Mouse (Mus musculus) liver, embryonic 11.5 days (tissue): ENCODE measurements around the gene Bcl2l14. TPM values are rescaled to one million over a fixed set of nuclear protein-coding genes. Genes with fewer than 3 reads are reported as not detected.

Experiments used
- ATAC-seq: fragments of 200-750 bp; cut with Nextera tagmentation; replicated peaks from 2 replicates; pipeline ENCODE4 v1.8.0; 2017; ENCODE audit warnings: moderate number of reproducible peaks, mild to moderate bottlenecking, moderate TSS enrichment, moderate library complexity; ENCODE audit not compliant: low FRiP score
- DNase-seq: peaks from one replicate; pipeline ENCODE4 v3.0.0-alpha.2; 2017; ENCODE audit warnings: low spot score
- H3K27ac ChIP-seq: fragments of 300-500 bp; sonication (generic); 2 replicates; pipeline ENCODE4 v1.5.1; 2014; ENCODE audit warnings: mild to moderate bottlenecking, low read depth, low read length, control low read depth
- H3K27me3 ChIP-seq: fragments of 300-500 bp; sonication (generic); replicated peaks from 2 replicates; pipeline ENCODE4 v1.6.1; 2014; ENCODE audit warnings: low read length, mixed read lengths; ENCODE audit not compliant: control insufficient read depth, insufficient read depth
- H3K36me3 ChIP-seq: fragments of 300-500 bp; sonication (generic); 2 replicates; pipeline ENCODE4 v1.6.1; 2014; ENCODE audit warnings: mild to moderate bottlenecking, low read length, moderate library complexity, mixed read lengths; ENCODE audit not compliant: control insufficient read depth, insufficient read depth
- H3K4me1 ChIP-seq: fragments of 300-500 bp; sonication (generic); replicated peaks from 2 replicates; pipeline ENCODE4 v1.6.1; 2014; ENCODE audit warnings: low read length, mixed read lengths; ENCODE audit not compliant: control insufficient read depth, insufficient read depth
- H3K4me2 ChIP-seq: fragments of 300-500 bp; sonication (generic); 2 replicates; pipeline ENCODE4 v1.6.1; 2014; ENCODE audit warnings: mild to moderate bottlenecking, control low read depth, moderate library complexity
- H3K4me3 ChIP-seq: fragments of 300-500 bp; sonication (generic); 2 replicates; pipeline ENCODE4 v1.5.1; 2014; ENCODE audit warnings: low read depth, low read length, control low read depth
- H3K9ac ChIP-seq: fragments of 300-500 bp; sonication (generic); 2 replicates; pipeline ENCODE4 v1.6.1; 2014; ENCODE audit warnings: low read depth, low read length, control low read depth
- H3K9me3 ChIP-seq: fragments of 300-500 bp; sonication (generic); 2 replicates; pipeline ENCODE4 v1.6.1; 2016; ENCODE audit warnings: low read length, inconsistent platforms, mixed read lengths; ENCODE audit not compliant: control insufficient read depth
- WGBS: fragments of 180-500 bp; shearing (Covaris S2); extraction: QIAGEN DNeasy Blood & Tissue Kit; methylation state at CpG from one replicate; pipeline ENCODE4 v1.1.7; 2014; 5-methylcytosine and 5-hydroxymethylcytosine counted together
- polyA plus RNA-seq: library from polyadenylated mRNA; unstranded; fragments of >200 nt; fragmentation: Nextera tagmentation; extraction: Ambion mirVana; gene quantifications from 2 replicates; pipeline ENCODE4 v1.2.1, GENCODE M21; 2014

The Bcl2l14 gene
- polyA plus RNA-seq, 1 experiment from 2014 or later, result 0.32 TPM

DNA sequence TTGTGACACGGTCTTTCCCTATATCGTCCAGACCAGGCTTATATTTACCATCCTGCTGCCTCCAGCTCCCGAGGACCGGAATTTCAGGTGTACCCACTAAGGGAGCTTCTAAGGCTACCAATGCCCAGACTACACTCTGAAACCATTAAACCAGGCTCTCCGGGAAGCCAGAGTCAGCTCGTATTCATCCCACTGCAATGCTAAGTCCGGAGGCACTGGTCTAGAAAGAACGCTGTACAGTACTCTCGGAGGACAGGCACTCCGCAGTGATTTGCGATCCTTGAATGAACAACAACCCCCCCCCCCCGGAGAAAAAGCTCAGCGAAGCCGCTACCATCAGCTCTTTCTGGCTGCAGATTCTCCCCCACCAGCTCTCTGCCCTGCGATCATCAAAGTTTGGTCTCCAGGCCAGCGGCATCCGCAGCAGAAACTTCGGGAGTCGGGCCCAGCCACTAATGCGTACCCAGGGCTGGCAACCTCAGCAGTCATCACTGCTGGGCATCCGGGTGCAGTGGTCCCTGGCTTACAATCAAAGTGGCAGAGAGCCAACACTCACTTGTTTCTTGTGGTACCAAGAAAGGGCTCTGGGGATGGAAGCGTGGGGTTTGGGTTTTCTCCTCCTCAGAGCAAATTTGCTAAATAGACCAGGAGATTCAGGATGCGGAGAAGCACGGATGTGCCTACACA lies 7.6 kb upstream of the Bcl2l14 start:
- H3K27me3 ChIP-seq, result no peaks in the 10 kb centered on the region
- no peak overlapping the region for H3K27ac ChIP-seq
- H3K4me2 ChIP-seq, result no peak overlapping the region
- no peaks in the 10 kb centered on the region for H3K36me3 ChIP-seq
- ATAC-seq (no peak), DNase-seq (no peak)
- no peaks in the 10 kb centered on the region for H3K4me1 ChIP-seq
- H3K4me3 ChIP-seq, result no peak overlapping the region
- no peaks in the 10 kb centered on the region for H3K9me3 ChIP-seq
- 85% methylated on average over 24 of the region's 24 CpGs for WGBS
- no peak overlapping the region for H3K9ac ChIP-seq

GRCm38 (mm10) chr6:134389248-134389891 lies 6.7 kb upstream of the Bcl2l14 start:
- Histone ChIP-seq H3K27me3 (no peaks in the 10 kb centered on the region), H3K4me3 (no peak overlapping the region), H3K4me2 (no peak overlapping the region), H3K36me3 (no peaks in the 10 kb centered on the region), H3K4me1 (no peaks in the 10 kb centered on the region), H3K9me3 (no peaks in the 10 kb centered on the region), H3K9ac (no peak overlapping the region), H3K27ac (no peak overlapping the region)
- ATAC-seq (no peak), DNase-seq (peak; percentile 63)
- WGBS, result 20% methylated on average over 11 of the region's 11 CpGs

DNA sequence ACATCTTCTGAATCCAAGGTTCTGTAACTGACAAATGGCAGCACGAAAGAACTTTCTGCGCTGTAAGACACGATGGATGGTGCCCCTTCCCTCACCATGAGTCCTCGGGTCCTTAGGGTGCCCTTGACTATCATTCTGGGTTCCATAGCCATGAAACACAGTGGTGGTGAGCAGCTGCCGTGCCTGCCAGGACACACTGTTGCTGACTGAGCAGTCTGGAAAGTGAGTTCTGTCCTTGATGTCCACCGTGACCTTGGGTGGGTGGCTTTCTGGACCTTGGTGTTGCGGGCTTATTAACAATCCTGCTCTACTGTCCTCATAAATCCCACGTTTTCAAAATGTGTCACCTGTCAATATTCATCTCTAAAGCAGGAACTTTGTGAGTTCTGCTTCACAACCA lies 6.2 kb upstream of the Bcl2l14 start:
- no peaks in the 10 kb centered on the region for H3K27me3 ChIP-seq
- H3K4me2 ChIP-seq, result no peak overlapping the region
- DNase-seq (no peak), ATAC-seq (no peak)
- no peaks in the 10 kb centered on the region for H3K4me1 ChIP-seq
- no peaks in the 10 kb centered on the region for H3K9me3 ChIP-seq
- no peak overlapping the region for H3K27ac ChIP-seq
- 56% methylated on average over 8 of the region's 8 CpGs for WGBS
- no peak overlapping the region for H3K9ac ChIP-seq
- no peaks in the 10 kb centered on the region for H3K36me3 ChIP-seq
- H3K4me3 ChIP-seq, result no peak overlapping the region

- H3K27me3 ChIP-seq, result no peaks in the 10 kb centered on the region
- H3K4me3 ChIP-seq, result no peak overlapping the region
- no peaks in the 10 kb centered on the region for H3K9me3 ChIP-seq
- DNase-seq, result no peak
- no peak overlapping the region for H3K27ac ChIP-seq
- no peak overlapping the region for H3K9ac ChIP-seq
- no peaks in the 10 kb centered on the region for H3K4me1 ChIP-seq
- 74% methylated on average over 2 of the region's 2 CpGs for WGBS
- H3K36me3 ChIP-seq, result no peaks in the 10 kb centered on the region
- ATAC-seq, result no peak
- no peak overlapping the region for H3K4me2 ChIP-seq
Measured at GRCm38 (mm10) chr6:134390837-134391236, 5.3 kb upstream of the Bcl2l14 start.

GRCm38 (mm10) chr6:134402914-134403683 lies 7.0 kb downstream of the Bcl2l14 start:
- Histone ChIP-seq H3K4me1 (no peaks in the 10 kb centered on the region), H3K9me3 (no peaks in the 10 kb centered on the region), H3K4me2 (peak overlapping the region; percentile 33), H3K4me3 (no peak overlapping the region), H3K27ac (no peak overlapping the region), H3K9ac (no peak overlapping the region), H3K27me3 (no peaks in the 10 kb centered on the region), H3K36me3 (no peaks in the 10 kb centered on the region)
- DNase-seq, result peak; percentile 55
- 33% methylated on average over 16 of the region's 16 CpGs for WGBS
- no peak for ATAC-seq

- ATAC-seq (no peak), DNase-seq (no peak)
- Histone ChIP-seq H3K27me3 (no peaks in the 10 kb centered on the region), H3K36me3 (no peaks in the 10 kb centered on the region), H3K4me1 (no peaks in the 10 kb centered on the region), H3K4me2 (no peak overlapping the region), H3K4me3 (no peak overlapping the region), H3K9ac (no peak overlapping the region), H3K27ac (no peak overlapping the region), H3K9me3 (no peaks in the 10 kb centered on the region)
- WGBS, result 77% methylated on average over 9 of the region's 9 CpGs
Measured at GRCm38 (mm10) chr6:134403684-134404070, 7.6 kb downstream of the Bcl2l14 start.

GRCm38 (mm10) chr6:134407226-134407625 lies 11.1 kb downstream of the Bcl2l14 start:
- no peak overlapping the region for H3K9ac ChIP-seq
- WGBS, result 58% methylated on average over 5 of the region's 5 CpGs
- H3K36me3 ChIP-seq, result no peaks in the 10 kb centered on the region
- H3K9me3 ChIP-seq, result no peaks in the 10 kb centered on the region
- H3K4me2 ChIP-seq, result no peak overlapping the region
- ATAC-seq (no peak), DNase-seq (no peak)
- H3K27me3 ChIP-seq, result no peaks in the 10 kb centered on the region
- no peak overlapping the region for H3K4me3 ChIP-seq
- no peaks in the 10 kb centered on the region for H3K4me1 ChIP-seq
- no peak overlapping the region for H3K27ac ChIP-seq

DNA sequence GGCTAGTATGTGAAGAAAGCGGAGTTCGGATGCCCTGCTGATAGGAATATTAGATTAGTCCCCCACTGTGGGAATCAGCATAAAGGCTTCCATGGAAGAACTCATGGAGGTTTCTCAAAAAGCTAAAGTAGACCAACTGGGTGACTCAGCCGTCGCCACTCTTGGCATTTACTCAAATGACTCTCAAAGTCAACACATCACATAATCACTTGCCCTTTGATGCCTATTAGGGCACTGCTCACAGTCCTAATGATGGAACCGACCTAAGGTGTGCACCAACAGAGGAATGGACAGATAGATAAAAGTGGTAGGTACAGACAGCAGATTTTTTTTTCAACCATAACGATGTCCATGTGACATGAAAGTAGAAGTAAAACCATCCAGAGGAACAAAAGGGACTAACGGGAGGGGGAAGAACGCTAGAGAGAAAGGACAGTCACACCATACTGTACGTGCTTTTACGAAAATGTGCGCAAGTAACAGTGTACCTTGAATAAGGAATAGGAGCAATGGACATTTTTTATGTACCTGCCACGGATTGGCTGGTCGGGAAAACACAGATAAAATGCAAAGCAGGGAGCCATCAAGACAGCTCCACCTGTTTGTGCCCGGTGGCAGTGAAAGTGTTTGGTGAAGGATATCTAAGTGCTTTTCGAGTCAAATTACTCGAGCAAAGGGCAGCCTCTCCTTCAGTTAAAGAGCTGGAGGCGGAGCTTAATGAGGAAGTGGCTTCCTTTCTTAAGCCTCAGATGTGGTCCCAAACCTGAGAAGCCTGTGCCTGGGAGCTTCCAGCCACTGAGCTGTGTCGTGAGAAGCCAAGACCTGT lies 17.8 kb downstream of the Bcl2l14 start:
- WGBS, result 46% methylated on average over 18 of the region's 18 CpGs
- Histone ChIP-seq H3K4me1 (0 out of 2 replicates have a peak, but pooled peaks cover 5% of the 10 kb centered on the region), H3K27ac (no peak overlapping the region), H3K36me3 (no peaks in the 10 kb centered on the region), H3K4me3 (no peak overlapping the region), H3K9ac (no peak overlapping the region), H3K9me3 (no peaks in the 10 kb centered on the region), H3K4me2 (peak overlapping the region; percentile 33), H3K27me3 (no peaks in the 10 kb centered on the region)
- no peak for DNase-seq
- no peak for ATAC-seq
